Comparison of ENCODE assay signal across 7 mouse cellular contexts in genomic region chr6:136548041-136548770, GRCm38 (mm10). TPM values are rescaled to one million over a fixed set of nuclear protein-coding genes. Genes with fewer than 3 reads are reported as not detected.
A peak's percentile ranks its signal among the peaks of the same experiment; 100 is the strongest.
DNase-seq lines count a peak whose midpoint lies in the region; ATAC-seq and TF ChIP-seq lines count a peak whose summit lies in the region.

No protein-coding gene starts in this region.

- peak; percentile 44 for DNase-seq in MEL-GATA-1-ER (ENCODE audit: extremely low read depth, low read depth)
- DNase-seq in adrenal gland, postnatal 36 days, result peak; percentile 51 to 72
- peak; percentile 86 to 92 for DNase-seq in left cerebral cortex, adult 9 months (ENCODE audit: low spot score in 2 of 2)
- DNase-seq in thymus, postnatal 25 days, result no peak

- no peak overlapping the region for H3K9ac ChIP-seq in forebrain, embryonic 13.5 days
- H3K9ac ChIP-seq in hindbrain, embryonic 15.5 days, result no peak overlapping the region

- peak overlapping the region; percentile 30 for H3K4me2 ChIP-seq in forebrain, embryonic 13.5 days
- peak overlapping the region; percentile 40 for H3K4me2 ChIP-seq in hindbrain, embryonic 15.5 days

- WGBS in forebrain, embryonic 13.5 days, result 5% methylated on average over 6 of the region's 6 CpGs
- WGBS in hindbrain, embryonic 15.5 days, result 19% methylated on average over 6 of the region's 6 CpGs
- WGBS in olfactory bulb, adult 2 months, result 19% methylated on average over 6 of the region's 6 CpGs

- ATAC-seq in forebrain, embryonic 13.5 days, result peak; percentile 90
- peak; percentile 86 for ATAC-seq in hindbrain, embryonic 15.5 days (ENCODE audit: low FRiP score, low read depth)

- TF ChIP-seq CTCF in olfactory bulb, adult 2 months (IDR thresholded peaks at IDR 0.05; ENCODE audit: insufficient read depth, low read depth, low read length), result no peak

- H3K4me1 ChIP-seq in forebrain, embryonic 13.5 days, result peaks cover 44% of the 10 kb centered on the region
- H3K4me1 ChIP-seq in hindbrain, embryonic 15.5 days (replicated peaks), result peaks cover 45% of the 10 kb centered on the region
- peaks cover 5% of the 10 kb centered on the region; the same call in 1 of the 2 replicates for H3K4me1 ChIP-seq in olfactory bulb, adult 2 months (ENCODE audit: control insufficient read depth, insufficient read depth, low read length)

- H3K4me3 ChIP-seq in forebrain, embryonic 13.5 days, result no peak overlapping the region
- H3K4me3 ChIP-seq in hindbrain, embryonic 15.5 days, result no peak overlapping the region
- H3K4me3 ChIP-seq in olfactory bulb, adult 2 months (ENCODE audit: insufficient read depth, low read depth, low read length), result no peak overlapping the region

- no peaks in the 10 kb centered on the region for H3K27me3 ChIP-seq in forebrain, embryonic 13.5 days
- H3K27me3 ChIP-seq in hindbrain, embryonic 15.5 days, result no peaks in the 10 kb centered on the region

- H3K36me3 ChIP-seq in forebrain, embryonic 13.5 days (ENCODE audit: poor library complexity, severe bottlenecking), result no peaks in the 10 kb centered on the region
- no peaks in the 10 kb centered on the region for H3K36me3 ChIP-seq in hindbrain, embryonic 15.5 days

- no peaks in the 10 kb centered on the region for H3K9me3 ChIP-seq in forebrain, embryonic 13.5 days (replicated peaks)
- H3K9me3 ChIP-seq in hindbrain, embryonic 15.5 days, result no peaks in the 10 kb centered on the region

- peak overlapping the region; percentile 97 for H3K27ac ChIP-seq in forebrain, embryonic 13.5 days
- H3K27ac ChIP-seq in hindbrain, embryonic 15.5 days (replicated peaks), result peak overlapping the region; percentile 92
- H3K27ac ChIP-seq in olfactory bulb, adult 2 months (ENCODE audit: insufficient read depth, low read depth, low read length), result peak overlapping the region; percentile 97

- TF ChIP-seq POLR2A in olfactory bulb, adult 2 months (IDR thresholded peaks at IDR 0.05; ENCODE audit: insufficient read depth, low read depth, low read length), result no peak

RNA-seq across cellular contexts. Expression of gene Atf7ip, which starts 42.2 kb away (rescaled TPM):
- 10 to 100 TPM; 54.0 to 74.3 TPM for total RNA-seq in adrenal gland, postnatal 36 days (2021)
- polyA plus RNA-seq in forebrain, embryonic 13.5 days (2015; fragmentation: Nextera tagmentation; extraction: Ambion mirVana), result 47.3 and 56.6 TPM in 2 replicates
- 36.1 and 43.7 TPM in 2 replicates for polyA plus RNA-seq in hindbrain, embryonic 15.5 days (2015; fragmentation: Nextera tagmentation; extraction: Ambion mirVana)
- polyA plus RNA-seq in olfactory bulb, adult 2 months (2012; ENCODE audit: insufficient read depth, insufficient read length, low replicate concordance, missing spikeins), result 143 TPM in 1 of 2 replicates, not detected in the other
